Mouse (Mus musculus): ENCODE results near the gene Papolg.

- TF ChIP-seq POLR2A (IDR thresholded peaks at IDR 0.05; ENCODE audit: low read depth, low read length) (no peak), CTCF (IDR thresholded peaks at IDR 0.05; ENCODE audit: extremely low read depth, insufficient read depth, insufficient read length, insufficient replicate concordance) (no peak)
Observed at GRCm38 (mm10) chr11:23821652-23822051, 73.4 kb downstream of the Papolg start.
